Mouse (Mus musculus) midbrain, embryonic 12.5 days (tissue): Measurements from ENCODE around the gene Prkn. TPM values are rescaled to one million over a fixed set of nuclear protein-coding genes. Genes with fewer than 3 reads are reported as not detected.

ENCODE experiments used
- ATAC-seq: fragments of 200-750 bp; cut with Nextera tagmentation; 2 replicates; pipeline ENCODE4 v1.8.0; 2017; ENCODE audit warnings: low read depth, moderate TSS enrichment, moderate library complexity; ENCODE audit not compliant: low FRiP score
- H3K27ac ChIP-seq: fragments of 300-500 bp; sonication (generic); replicated peaks from 2 replicates; pipeline ENCODE4 v1.5.1; 2016; ENCODE audit warnings: mild to moderate bottlenecking
- H3K27me3 ChIP-seq: fragments of 300-500 bp; sonication (generic); 2 replicates; pipeline ENCODE4 v1.6.1; 2016; ENCODE audit warnings: mild to moderate bottlenecking
- H3K36me3 ChIP-seq: fragments of 300-500 bp; sonication (generic); 2 replicates; pipeline ENCODE4 v1.6.1; 2016
- H3K4me1 ChIP-seq: fragments of 300-500 bp; sonication (generic); 2 replicates; pipeline ENCODE4 v1.6.1; 2016
- H3K4me2 ChIP-seq: fragments of 300-500 bp; sonication (generic); replicated peaks from 2 replicates; pipeline ENCODE4 v1.6.1; 2016; ENCODE audit warnings: mild to moderate bottlenecking, moderate library complexity
- H3K4me3 ChIP-seq: fragments of 300-500 bp; sonication (generic); 2 replicates; pipeline ENCODE4 v1.5.1; 2016; ENCODE audit warnings: mild to moderate bottlenecking
- H3K9ac ChIP-seq: fragments of 300-500 bp; sonication (generic); replicated peaks from 2 replicates; pipeline ENCODE4 v1.6.1; 2016; ENCODE audit warnings: mild to moderate bottlenecking, moderate library complexity
- H3K9me3 ChIP-seq: fragments of 300-500 bp; sonication (generic); 2 replicates; pipeline ENCODE4 v1.6.1; 2016; ENCODE audit warnings: mild to moderate bottlenecking
- WGBS: fragments of 180-500 bp; shearing (Covaris S2); methylation state at CpG from one replicate; pipeline ENCODE4 v1.1.7; 2016; 5-methylcytosine and 5-hydroxymethylcytosine counted together
- polyA plus RNA-seq: library from polyadenylated mRNA; unstranded; fragments of >200 nt; fragmentation: Nextera tagmentation; extraction: Ambion mirVana; gene quantifications from 2 replicates; pipeline ENCODE4 v1.2.1, GENCODE M21; 2016

The Prkn gene
- polyA plus RNA-seq, 1 experiment from 2014 or later, result 2.1 TPM

GRCm38 (mm10) chr17:12047523-12047922 lies 1207.3 kb downstream of the Prkn start:
- H3K27ac ChIP-seq, result no peak overlapping the region
- H3K4me2 ChIP-seq, result no peak overlapping the region
- H3K36me3 ChIP-seq, result no peaks in the 10 kb centered on the region
- 22% methylated on average over 6 of the region's 6 CpGs for WGBS
- no peak overlapping the region for H3K4me3 ChIP-seq
- no peak for ATAC-seq
- H3K4me1 ChIP-seq, result peaks cover 3% of the 10 kb centered on the region; the same call in 1 of the 2 replicates
- no peak overlapping the region for H3K9ac ChIP-seq
- no peaks in the 10 kb centered on the region for H3K9me3 ChIP-seq
- peaks cover 21% of the 10 kb centered on the region for H3K27me3 ChIP-seq

- Histone ChIP-seq H3K9ac (no peak overlapping the region), H3K9me3 (no peaks in the 10 kb centered on the region), H3K4me3 (no peak overlapping the region), H3K4me1 (no peaks in the 10 kb centered on the region; the same call in 1 of the 2 replicates), H3K36me3 (no peaks in the 10 kb centered on the region), H3K27ac (no peak overlapping the region), H3K27me3 (peaks cover 16% of the 10 kb centered on the region), H3K4me2 (no peak overlapping the region)
- ATAC-seq, result no peak
- 77% methylated on average over 9 of the region's 9 CpGs for WGBS
Measured at GRCm38 (mm10) chr17:12048695-12049490, 1208.7 kb downstream of the Prkn start.

GRCm38 (mm10) chr17:12050261-12050660 lies 1210.1 kb downstream of the Prkn start:
- H3K27ac ChIP-seq, result no peak overlapping the region
- 86% methylated on average over 5 of the region's 5 CpGs for WGBS

GRCm38 (mm10) chr17:12051031-12051430 lies 1210.8 kb downstream of the Prkn start:
- Histone ChIP-seq H3K27ac (no peak overlapping the region), H3K36me3 (no peaks in the 10 kb centered on the region), H3K27me3 (peaks cover 1% of the 10 kb centered on the region), H3K9ac (no peak overlapping the region), H3K4me2 (no peak overlapping the region), H3K4me3 (no peak overlapping the region), H3K9me3 (no peaks in the 10 kb centered on the region), H3K4me1 (no peaks in the 10 kb centered on the region; the same call in 1 of the 2 replicates)
- 85% methylated on average over 3 of the region's 3 CpGs for WGBS
- no peak for ATAC-seq

More at GRCm38 (mm10) chr17:12050261-12050660, 1210.1 kb downstream of the Prkn start:
- Histone ChIP-seq H3K4me3 (no peak overlapping the region), H3K36me3 (no peaks in the 10 kb centered on the region), H3K27me3 (peaks cover 6% of the 10 kb centered on the region), H3K4me2 (no peak overlapping the region), H3K4me1 (no peaks in the 10 kb centered on the region; the same call in 1 of the 2 replicates), H3K9me3 (no peaks in the 10 kb centered on the region), H3K9ac (no peak overlapping the region)
- no peak for ATAC-seq

- no peak overlapping the region for H3K27ac ChIP-seq
- no peak overlapping the region for H3K4me2 ChIP-seq
- no peaks in the 10 kb centered on the region for H3K9me3 ChIP-seq
- no peak for ATAC-seq
- H3K4me3 ChIP-seq, result no peak overlapping the region
- no peaks in the 10 kb centered on the region for H3K36me3 ChIP-seq
- 91% methylated on average over 12 of the region's 12 CpGs for WGBS
- H3K4me1 ChIP-seq, result no peaks in the 10 kb centered on the region
- H3K9ac ChIP-seq, result no peak overlapping the region
- no peaks in the 10 kb centered on the region for H3K27me3 ChIP-seq
Measured at GRCm38 (mm10) chr17:12052651-12053050, 1212.5 kb downstream of the Prkn start.

GRCm38 (mm10) chr17:12059041-12059440 lies 1218.9 kb downstream of the Prkn start:
- no peak overlapping the region for H3K27ac ChIP-seq
- H3K4me3 ChIP-seq, result no peak overlapping the region
- no peak for ATAC-seq
- no peaks in the 10 kb centered on the region for H3K36me3 ChIP-seq
- 88% methylated on average over 6 of the region's 6 CpGs for WGBS
- H3K27me3 ChIP-seq, result peaks cover 17% of the 10 kb centered on the region
- H3K9ac ChIP-seq, result no peak overlapping the region
- no peak overlapping the region for H3K4me2 ChIP-seq
- H3K4me1 ChIP-seq, result no peaks in the 10 kb centered on the region
- no peaks in the 10 kb centered on the region; the same call in 1 of the 2 replicates for H3K9me3 ChIP-seq

- H3K4me3 ChIP-seq, result no peak overlapping the region
- no peak for ATAC-seq
- 88% methylated on average over 10 of the region's 10 CpGs for WGBS
- no peak overlapping the region for H3K9ac ChIP-seq
- peaks cover 29% of the 10 kb centered on the region for H3K27me3 ChIP-seq
- no peak overlapping the region for H3K27ac ChIP-seq
- no peaks in the 10 kb centered on the region for H3K4me1 ChIP-seq
- H3K36me3 ChIP-seq, result no peaks in the 10 kb centered on the region
- H3K9me3 ChIP-seq, result no peaks in the 10 kb centered on the region; the same call in 1 of the 2 replicates
- H3K4me2 ChIP-seq, result no peak overlapping the region
Measured at GRCm38 (mm10) chr17:12061381-12061780, 1221.2 kb downstream of the Prkn start.

- Histone ChIP-seq H3K4me1 (no peaks in the 10 kb centered on the region), H3K36me3 (no peaks in the 10 kb centered on the region), H3K4me3 (no peak overlapping the region), H3K9me3 (no peaks in the 10 kb centered on the region; the same call in 1 of the 2 replicates), H3K4me2 (no peak overlapping the region), H3K27ac (no peak overlapping the region), H3K9ac (no peak overlapping the region), H3K27me3 (peaks cover 29% of the 10 kb centered on the region)
- 69% methylated on average over 3 of the region's 3 CpGs for WGBS
- no peak for ATAC-seq
Measured at GRCm38 (mm10) chr17:12062861-12063260, 1222.7 kb downstream of the Prkn start.

- Histone ChIP-seq H3K36me3 (no peaks in the 10 kb centered on the region), H3K4me2 (no peak overlapping the region), H3K9me3 (no peaks in the 10 kb centered on the region; the same call in 1 of the 2 replicates), H3K27ac (no peak overlapping the region), H3K9ac (no peak overlapping the region), H3K4me1 (no peaks in the 10 kb centered on the region), H3K4me3 (no peak overlapping the region), H3K27me3 (peaks cover 29% of the 10 kb centered on the region)
- no peak for ATAC-seq
- 96% methylated on average over 7 of the region's 7 CpGs for WGBS
Measured at GRCm38 (mm10) chr17:12063533-12063932, 1223.3 kb downstream of the Prkn start.

GRCm38 (mm10) chr17:12066054-12066453 lies 1225.9 kb downstream of the Prkn start:
- no peak for ATAC-seq
- 70% methylated on average over 10 of the region's 10 CpGs for WGBS
- Histone ChIP-seq H3K36me3 (no peaks in the 10 kb centered on the region), H3K9me3 (peaks cover 4% of the 10 kb centered on the region; the same call in 1 of the 2 replicates), H3K27ac (no peak overlapping the region), H3K4me3 (no peak overlapping the region), H3K27me3 (peaks cover 25% of the 10 kb centered on the region), H3K4me1 (no peaks in the 10 kb centered on the region), H3K4me2 (no peak overlapping the region), H3K9ac (no peak overlapping the region)

- no peak overlapping the region for H3K4me2 ChIP-seq
- H3K27me3 ChIP-seq, result no peaks in the 10 kb centered on the region
- H3K36me3 ChIP-seq, result no peaks in the 10 kb centered on the region
- no peak overlapping the region for H3K27ac ChIP-seq
- no peak overlapping the region for H3K9ac ChIP-seq
- ATAC-seq, result no peak
- H3K9me3 ChIP-seq, result no peaks in the 10 kb centered on the region; the same call in 1 of the 2 replicates
- H3K4me3 ChIP-seq, result no peak overlapping the region
- 45% methylated on average over 2 of the region's 2 CpGs for WGBS
- no peaks in the 10 kb centered on the region for H3K4me1 ChIP-seq
Measured at GRCm38 (mm10) chr17:12076816-12077215, 1236.6 kb downstream of the Prkn start.

- Histone ChIP-seq H3K9me3 (no peaks in the 10 kb centered on the region), H3K4me1 (no peaks in the 10 kb centered on the region), H3K4me2 (no peak overlapping the region), H3K27me3 (no peaks in the 10 kb centered on the region), H3K27ac (no peak overlapping the region), H3K36me3 (no peaks in the 10 kb centered on the region), H3K4me3 (no peak overlapping the region), H3K9ac (no peak overlapping the region)
- 55% methylated on average over 20 of the region's 20 CpGs for WGBS
- ATAC-seq, result no peak
Measured at GRCm38 (mm10) chr17:12080656-12081495, 1240.7 kb downstream of the Prkn start.
